Mouse (Mus musculus) A20 (cell line): ENCODE results near the gene Vamp2.
"Not testable (repeated sequence)": the region's sequence is repeated elsewhere in the genome, so short reads cannot be mapped to it uniquely, and the experiment has no call there.

Experiments used
- DNase-seq: peaks from one replicate; pipeline ENCODE4 v3.0.0-alpha.2; 2011; ENCODE audit warnings: low read depth, low spot score

Vamp2 gene

DNA sequence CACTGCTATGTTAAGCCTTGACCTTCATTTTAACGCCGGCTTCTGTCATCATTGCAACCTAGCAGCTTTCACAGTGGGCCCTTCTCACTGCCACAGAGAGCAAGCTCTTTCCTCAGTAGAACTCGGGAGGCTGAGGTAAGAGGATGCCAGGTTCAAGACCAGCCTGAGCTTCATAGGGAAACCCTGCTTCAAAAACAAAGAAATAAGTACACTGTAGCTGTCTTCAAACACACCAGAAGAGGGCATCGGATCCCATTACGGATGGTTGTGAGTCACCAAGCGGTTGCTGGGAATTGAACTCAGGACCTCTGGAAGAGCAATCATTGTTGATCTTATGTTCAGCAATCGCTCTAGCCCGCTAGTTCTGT, 7.5 kb upstream of the Vamp2 start:
- DNase-seq: no peak

GRCm38 (mm10) chr11:69081613-69082012, 6.7 kb upstream of the Vamp2 start:
- DNase-seq: no peak

GRCm38 (mm10) chr11:69085608-69086007, 2.7 kb upstream of the Vamp2 start:
- DNase-seq: no peak

GRCm38 (mm10) chr11:69086390-69086789, 1.9 kb upstream of the Vamp2 start:
- DNase-seq: no peak

GRCm38 (mm10) chr11:69087082-69087481, 1.2 kb upstream of the Vamp2 start:
- DNase-seq: no peak

DNA sequence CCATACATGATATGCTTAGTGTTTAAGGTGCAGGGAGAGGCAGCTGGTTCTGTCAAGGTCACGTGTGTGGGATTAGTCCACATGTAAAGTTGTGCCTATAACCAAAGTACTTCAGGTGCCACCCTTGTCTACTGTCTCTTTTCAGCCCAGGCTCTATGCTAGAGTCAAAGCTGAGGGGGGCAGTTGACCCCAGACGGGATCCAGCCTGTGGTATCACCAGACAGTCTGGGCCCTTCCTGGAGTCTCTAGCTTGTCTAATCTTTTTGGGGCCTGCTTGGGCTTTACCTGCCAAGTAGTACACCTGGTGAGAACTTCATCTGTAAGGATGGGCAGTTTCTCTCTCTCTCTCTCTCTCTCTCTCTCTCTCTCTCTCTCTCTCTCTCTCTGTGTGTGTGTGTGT, 693 bp upstream of the Vamp2 start:
- DNase-seq: no peak

GRCm38 (mm10) chr11:69088856-69089615, 746 bp downstream of the Vamp2 start:
- peak; percentile 54 for DNase-seq

DNA sequence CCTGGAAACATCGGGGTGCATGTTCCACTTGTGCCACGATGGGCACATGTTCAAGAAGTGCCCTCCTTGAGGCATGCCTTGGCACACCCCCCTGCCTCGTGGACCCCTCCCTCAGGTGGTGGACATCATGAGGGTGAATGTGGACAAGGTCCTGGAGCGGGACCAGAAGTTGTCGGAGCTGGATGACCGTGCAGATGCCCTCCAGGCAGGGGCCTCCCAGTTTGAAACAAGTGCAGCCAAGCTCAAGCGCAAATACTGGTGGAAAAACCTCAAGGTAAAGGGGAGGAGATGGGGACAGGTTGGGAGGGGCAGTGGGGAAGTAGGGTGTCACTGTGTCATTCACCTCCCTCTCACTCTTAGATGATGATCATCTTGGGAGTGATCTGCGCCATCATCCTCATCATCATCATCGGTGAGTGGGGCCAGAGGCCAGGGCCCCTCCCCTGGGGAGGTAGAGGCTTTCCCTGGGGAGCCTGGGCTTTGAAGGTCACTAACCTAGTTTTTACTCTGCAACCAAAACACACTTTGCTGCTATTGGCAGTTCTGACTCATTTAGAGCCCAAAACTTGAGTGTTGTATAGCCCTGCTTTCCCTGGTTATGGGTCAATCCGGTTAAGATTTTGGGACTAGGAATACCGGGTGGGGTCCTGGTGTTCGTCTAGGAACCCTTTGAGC, 1.5 kb downstream of the Vamp2 start:
- DNase-seq: no peak

GRCm38 (mm10) chr11:69090367-69090766, 2.1 kb downstream of the Vamp2 start:
- no peak for DNase-seq

DNA sequence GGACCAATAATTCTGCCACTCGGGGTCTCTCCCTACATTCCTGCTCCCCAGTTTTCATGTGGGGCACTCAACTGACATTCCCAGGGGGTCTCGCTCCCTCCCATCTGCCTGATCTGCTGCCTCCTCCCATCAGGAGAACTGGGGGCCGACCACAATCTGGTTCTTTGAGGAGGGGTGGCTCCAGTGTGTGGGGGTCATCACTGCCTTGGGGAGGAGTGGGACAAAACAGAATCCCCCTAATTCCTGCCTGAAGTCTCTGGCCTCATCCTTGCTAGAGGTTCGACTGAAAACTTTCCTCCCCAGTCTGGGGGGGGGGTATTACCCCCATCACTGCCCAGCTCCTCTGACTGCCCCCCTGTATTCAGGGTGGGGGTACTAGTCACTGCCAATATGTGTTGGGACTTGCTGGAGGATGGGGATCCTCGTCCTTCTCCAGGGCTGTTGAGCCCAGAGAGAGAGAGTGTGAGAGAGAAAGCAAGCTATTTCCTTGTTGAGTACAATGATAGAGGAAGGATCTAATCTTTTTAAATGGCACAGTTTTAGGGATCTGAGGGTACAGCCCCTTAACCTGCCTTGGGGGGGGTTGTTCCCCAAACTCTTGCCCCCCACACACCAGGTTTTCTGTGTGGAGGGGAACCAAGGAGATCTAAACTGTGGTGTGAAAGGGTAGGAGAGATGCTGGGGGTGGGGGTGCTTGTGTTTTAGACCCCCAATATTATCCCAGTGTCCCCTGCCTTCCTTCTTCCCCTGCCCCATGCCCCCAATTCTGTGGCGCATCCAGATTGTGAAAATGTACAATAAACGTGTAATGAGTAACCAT, 3.5 kb downstream of the Vamp2 start:
- DNase-seq: no peak

- peak; percentile 81 for DNase-seq
Measured at GRCm38 (mm10) chr11:69092386-69092751, 4.1 kb downstream of the Vamp2 start.

DNA sequence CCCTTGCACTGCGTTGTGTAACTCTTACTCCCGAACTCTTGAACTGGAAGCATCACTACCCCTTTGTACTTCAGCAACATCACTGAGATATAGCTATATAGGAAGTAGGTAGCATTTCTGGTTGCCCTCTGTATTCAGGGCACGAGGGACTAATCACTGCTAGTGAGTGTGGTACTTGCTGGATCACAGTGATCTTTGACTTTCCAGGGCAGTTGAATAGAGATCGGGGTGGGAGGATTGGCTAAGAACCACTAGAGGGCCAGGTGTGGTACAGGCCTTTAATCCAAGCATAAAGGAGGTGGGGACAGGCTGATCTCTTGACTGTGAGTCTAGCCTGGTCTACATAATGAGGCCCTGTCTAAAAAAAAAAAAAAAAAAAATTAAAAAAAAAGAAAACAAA, 4.6 kb downstream of the Vamp2 start:
- DNase-seq: no peak

DNA sequence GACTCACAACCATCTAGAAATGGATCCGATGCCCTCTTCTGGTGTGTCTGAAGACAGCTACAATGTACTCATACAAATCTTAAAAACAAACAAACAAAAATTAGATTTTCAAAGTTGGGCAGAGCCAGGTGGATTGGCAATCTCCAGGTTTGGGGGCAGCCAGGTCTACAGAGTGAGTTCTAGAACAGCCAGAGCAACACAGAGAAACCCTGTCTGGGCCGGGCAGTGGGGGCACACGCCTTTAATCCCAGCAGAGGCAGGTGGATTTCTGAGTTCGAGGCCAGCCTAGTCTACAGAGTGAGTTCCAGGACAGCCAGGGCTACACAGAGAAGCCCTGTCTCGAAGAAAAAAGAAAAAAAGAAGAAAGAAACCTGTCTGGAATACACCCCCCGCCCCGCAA, 5.6 kb downstream of the Vamp2 start:
- DNase-seq: not testable (repeated sequence)

DNA sequence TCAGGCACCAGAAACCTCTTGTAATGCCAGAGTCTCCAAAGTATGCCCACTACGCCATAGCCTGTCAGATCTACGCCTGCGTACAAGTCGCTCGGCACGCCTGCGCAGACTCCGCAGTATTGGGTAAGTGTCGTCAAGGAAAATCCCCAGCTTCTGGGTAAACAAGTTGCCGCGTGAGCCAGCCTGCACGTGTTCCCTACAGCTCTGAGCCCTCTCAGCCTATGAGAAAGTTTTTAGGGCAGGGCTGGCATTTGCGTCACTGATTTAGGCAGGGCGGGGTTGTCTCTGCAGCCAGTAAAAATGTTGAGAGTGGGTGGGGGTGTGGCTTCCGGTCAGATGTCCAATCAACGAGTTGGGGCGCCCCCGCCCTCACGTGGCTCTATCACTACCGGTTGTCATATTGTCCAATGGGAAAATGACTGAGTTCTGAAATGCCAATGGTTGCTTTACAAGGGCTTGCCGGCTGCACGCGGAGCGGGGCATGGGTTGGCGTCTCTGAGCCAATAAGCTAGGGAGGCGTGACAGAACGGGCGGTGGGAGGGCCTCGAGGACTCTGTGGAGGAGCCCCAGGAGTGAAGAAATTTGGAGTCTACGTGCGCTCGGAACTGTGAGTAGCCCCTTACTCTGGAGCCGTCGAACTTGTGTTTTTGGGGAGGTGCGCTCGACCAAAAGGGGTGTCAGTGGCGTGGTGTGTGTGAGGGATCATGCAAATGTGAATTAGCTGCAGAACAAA, 6.6 kb downstream of the Vamp2 start, which contains the start of gene Per1:
Gene Per1 (plus strand): TSS at position 521 of the 733 bp plus-strand sequence.
- DNase-seq: peak; percentile 99

- DNase-seq: peak; percentile 81
Measured at GRCm38 (mm10) chr11:69095511-69096231, 7.4 kb downstream of the Vamp2 start.

GRCm38 (mm10) chr11:69096360-69096986, 8.2 kb downstream of the Vamp2 start:
- no peak for DNase-seq

- peak; percentile 79 for DNase-seq
Measured at GRCm38 (mm10) chr11:69096987-69097900, 9.0 kb downstream of the Vamp2 start.

DNA sequence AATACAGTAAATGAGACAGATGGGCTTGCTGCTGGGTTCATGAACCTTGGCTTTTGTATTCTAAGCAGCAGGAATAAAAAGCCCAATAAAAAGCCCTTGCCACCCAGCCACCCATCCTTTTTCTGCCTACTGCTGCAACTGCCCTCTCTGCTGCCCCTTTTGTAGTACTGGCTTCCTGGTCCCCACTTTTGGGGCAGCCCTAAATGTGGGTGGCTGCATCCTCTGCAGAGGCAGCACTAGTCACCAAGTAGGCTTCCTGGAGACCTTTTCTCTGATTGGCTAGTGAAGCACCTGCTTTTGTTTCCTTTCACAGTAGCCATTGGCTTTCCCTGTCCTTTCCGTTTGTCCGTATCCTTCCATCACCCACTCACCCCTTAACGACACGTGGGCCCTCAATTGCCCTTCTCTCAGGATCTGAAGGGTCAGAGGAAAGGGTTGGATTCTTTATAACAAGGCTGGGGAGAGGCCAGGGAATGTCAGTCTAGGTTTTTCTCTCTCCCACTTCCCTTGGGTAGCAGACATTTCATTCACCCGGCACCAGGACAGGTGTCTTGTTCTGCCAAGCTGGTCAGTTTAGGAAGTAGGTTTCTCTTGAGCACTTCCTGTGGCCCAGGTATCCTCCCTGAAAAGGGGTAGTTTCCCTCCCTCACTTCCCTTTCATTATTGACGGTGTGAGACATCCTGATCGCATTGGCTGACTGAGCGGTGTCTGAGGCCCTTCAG, 9.9 kb downstream of the Vamp2 start:
- DNase-seq: peak; percentile 56

- peak; percentile 98 for DNase-seq
Measured at GRCm38 (mm10) chr11:69098762-69099091, 10.4 kb downstream of the Vamp2 start.
